Mouse (Mus musculus) adrenal gland, postnatal 25 days (tissue): Measurements from ENCODE around the gene Cenpq. TPM values are rescaled to one million over a fixed set of nuclear protein-coding genes. Genes with fewer than 3 reads are reported as not detected.

Source experiments
- DNase-seq: peaks from one replicate; pipeline ENCODE4 v3.0.0; 2021; ENCODE audit warnings: mixed read lengths
- long read RNA-seq: library from polyadenylated mRNA; stranded (forward); transcript quantifications from one replicate; pipeline ENCODE4 v2.0.0, GENCODE M21; 2021
- total RNA-seq: library from RNA; stranded (reverse); gene quantifications from 2 replicates; pipeline ENCODE4 v1.2.3, GENCODE M21; 2021

The Cenpq gene
- 9.1 and 10.1 TPM in 2 replicates for total RNA-seq
- long read RNA-seq, transcript Cenpq-201 (9 exons, 1,942 nt), result major isoform, 6 of 7 reads
- long read RNA-seq, partial matches to known transcripts, result 0 of 7 reads
- long read RNA-seq, other reads (novel, unspliced or antisense), result 1 of 7 reads

GRCm38 (mm10) chr17:40934420-40935231, at the start of gene Cenpq, which contains the start of gene Mut:
Gene Cenpq, minus strand, starts transcription at chr17:40935047.
Gene Mut, plus strand, starts transcription at chr17:40934685.
- peak; percentile 98 for DNase-seq

- DNase-seq, result no peak
Observed at GRCm38 (mm10) chr17:40977914-40978313, 43.1 kb upstream of the Cenpq start.

- peak; percentile 10 for DNase-seq
Observed at GRCm38 (mm10) chr17:40948518-40948917, 13.7 kb upstream of the Cenpq start.

- DNase-seq, result peak; percentile 1
Observed at GRCm38 (mm10) chr17:40933985-40934384, 862 bp downstream of the Cenpq start.

- no peak for DNase-seq
Observed at GRCm38 (mm10) chr17:40915499-40915898, 19.3 kb downstream of the Cenpq start.

GRCm38 (mm10) chr17:40914250-40914649, 20.6 kb downstream of the Cenpq start, which contains the start of gene Glyatl3:
Gene Glyatl3, minus strand, starts transcription at chr17:40914350.
- no peak for DNase-seq

- DNase-seq, result no peak
Observed at GRCm38 (mm10) chr17:40904721-40905154, 30.1 kb downstream of the Cenpq start.

GRCm38 (mm10) chr17:40904056-40904597, 30.7 kb downstream of the Cenpq start:
- DNase-seq, result no peak

GRCm38 (mm10) chr17:40903345-40903744, 31.5 kb downstream of the Cenpq start:
- no peak for DNase-seq

GRCm38 (mm10) chr17:40899783-40900363, 35.0 kb downstream of the Cenpq start:
- no peak for DNase-seq

GRCm38 (mm10) chr17:40896863-40897262, 38.0 kb downstream of the Cenpq start:
- DNase-seq, result no peak

GRCm38 (mm10) chr17:40887849-40888536, 46.9 kb downstream of the Cenpq start:
- no peak for DNase-seq

GRCm38 (mm10) chr17:40885155-40885554, 49.7 kb downstream of the Cenpq start:
- DNase-seq, result no peak

GRCm38 (mm10) chr17:40882172-40882571, 52.7 kb downstream of the Cenpq start:
- DNase-seq, result no peak

GRCm38 (mm10) chr17:40879924-40880691, 54.7 kb downstream of the Cenpq start, which contains the start of gene 9130008F23Rik:
Gene 9130008F23Rik, minus strand, starts transcription at chr17:40880559.
- peak; percentile 53 for DNase-seq

- no peak for DNase-seq
Observed at GRCm38 (mm10) chr17:40879528-40879923, 55.3 kb downstream of the Cenpq start.

GRCm38 (mm10) chr17:40877741-40878140, 57.1 kb downstream of the Cenpq start:
- DNase-seq, result no peak

- no peak for DNase-seq
Observed at GRCm38 (mm10) chr17:40875568-40875967, 59.3 kb downstream of the Cenpq start.

- no peak for DNase-seq
Observed at GRCm38 (mm10) chr17:40874701-40875100, 60.1 kb downstream of the Cenpq start.

GRCm38 (mm10) chr17:40873582-40874011, 61.2 kb downstream of the Cenpq start:
- peak; percentile 2 for DNase-seq
